Mouse (Mus musculus) liver, adult 2 months (tissue): ENCODE measurements at regions not wholly inside any gene's neighbourhood (a gene's known extent, or its start where the extent isn't known, plus 50 kb on each side); places are given as distances from the start of the nearest gene placed in this dataset.

Source experiments
- CTCF ChIP-seq: fragments of 200-500 bp; IDR thresholded peaks from 2 replicates; pipeline ENCODE4 v1.5.1; 2011; ENCODE audit warnings: low read depth, low read length, control low read depth
- POLR2A ChIP-seq: fragments of 200-500 bp; IDR thresholded peaks from 2 replicates; pipeline ENCODE4 v1.6.1; 2011; ENCODE audit warnings: low read length, control low read depth; ENCODE audit not compliant: insufficient read depth; ENCODE audit errors: extremely low read depth

- no peak for TF ChIP-seq POLR2A
- no peak for TF ChIP-seq CTCF
These were observed 61.0 kb upstream of the Haao start for GRCm38 (mm10) chr17:83908811-83909210.
